Mouse (Mus musculus) kidney, adult 8-10 months (tissue): ENCODE measurements around the gene Kptn.

Experiments used
- DNase-seq, 2 experiments: peaks; one replicate each; pipeline ENCODE4 v3.0.0; 2022

Kptn gene

DNA sequence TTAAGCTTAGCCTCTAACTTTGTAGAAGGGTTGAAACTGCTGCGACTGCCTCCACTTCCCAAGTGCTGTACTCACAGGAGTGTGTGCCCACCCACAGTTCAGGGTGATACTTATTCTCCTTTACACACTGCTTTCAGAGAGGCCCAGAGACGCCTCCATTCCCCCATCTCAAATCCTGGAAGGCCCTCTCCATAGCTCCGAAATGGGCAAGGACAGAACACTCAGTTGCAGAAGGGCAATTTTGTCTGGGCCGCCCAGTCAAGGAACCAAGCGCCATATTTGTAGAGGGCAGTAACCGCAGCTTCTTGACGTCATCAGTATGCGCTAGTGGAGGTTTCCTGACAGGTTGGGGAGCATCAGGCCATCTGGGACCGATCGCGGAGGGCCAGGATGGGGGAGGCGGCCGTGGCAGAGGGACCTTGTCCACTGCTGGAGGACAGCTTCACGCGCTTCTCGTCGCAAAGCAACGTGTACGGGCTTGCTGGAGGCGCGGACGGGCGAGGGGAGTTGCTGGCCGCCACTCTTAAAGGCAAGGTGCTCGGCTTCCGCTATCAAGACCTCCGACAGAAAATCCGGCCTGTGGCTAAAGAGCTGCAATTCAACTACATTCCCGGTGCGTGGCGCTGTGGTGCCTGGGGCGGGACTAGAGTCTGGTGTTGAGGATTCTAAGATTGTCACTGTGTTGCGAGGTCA lies at the start of gene Kptn:
Kptn (plus strand) TSS at position 327 of the 693 bp plus-strand sequence.
- DNase-seq, result peak; percentile 87 to 89

DNA sequence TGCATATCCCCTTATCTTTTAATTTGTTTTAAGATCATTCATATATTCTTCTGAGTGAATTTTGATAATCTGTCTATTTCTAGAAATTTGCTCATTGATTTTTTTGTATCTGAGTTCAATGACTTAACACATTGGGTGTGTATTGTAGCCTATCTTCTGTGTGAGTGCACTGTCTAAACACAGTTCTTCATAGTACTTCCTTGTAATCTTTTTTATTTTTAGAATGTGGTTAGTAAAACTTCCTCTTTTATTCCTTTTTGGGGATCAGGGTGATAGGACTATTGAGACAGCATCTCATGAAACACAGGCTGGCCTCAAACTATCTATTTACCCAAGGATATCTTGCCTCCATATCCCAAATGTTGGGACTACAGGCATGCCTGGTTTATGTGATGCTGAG lies 48.8 kb upstream of the Kptn start:
- DNase-seq, result no peak

DNA sequence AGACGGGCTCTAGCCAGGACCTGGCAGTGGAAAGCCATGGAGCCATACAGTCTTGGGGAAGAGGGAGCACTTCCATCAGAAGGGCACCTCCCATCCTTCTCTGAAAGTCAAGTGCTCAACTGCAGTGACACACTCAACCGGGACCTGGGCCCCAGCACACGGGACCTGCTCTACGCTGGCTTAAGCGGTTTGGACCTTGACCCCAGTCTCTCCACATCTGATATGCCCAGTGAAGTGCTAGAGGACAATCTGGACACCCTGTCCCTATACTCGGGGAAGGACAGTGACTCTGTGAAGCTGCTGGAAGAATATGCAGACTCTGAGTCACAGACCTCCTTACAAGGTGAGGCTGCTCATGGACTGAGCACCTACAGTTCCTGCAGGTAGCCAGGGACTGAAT lies 47.8 kb upstream of the Kptn start:
- no peak for DNase-seq

DNA sequence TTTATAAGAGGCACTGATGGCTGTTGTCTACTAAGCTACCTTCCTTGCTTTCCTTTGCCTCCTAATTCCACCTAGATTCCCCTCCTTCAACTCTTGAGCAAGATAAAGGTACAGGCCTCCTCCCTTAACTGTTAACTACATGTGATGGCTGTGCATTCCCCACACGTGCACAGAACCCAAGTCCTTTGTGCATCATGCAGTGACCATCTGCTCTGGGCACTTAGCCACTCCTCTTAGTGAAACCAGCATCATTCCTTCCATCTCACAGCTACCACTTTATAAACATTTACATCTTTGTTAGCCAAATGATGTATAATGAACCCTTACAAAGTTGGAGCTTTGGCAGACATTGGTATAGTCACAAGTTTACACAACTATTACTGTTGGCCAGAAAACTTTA lies 39.7 kb upstream of the Kptn start:
- DNase-seq, result no peak

- no peak for DNase-seq
Measured at GRCm38 (mm10) chr7:16080581-16080980, 39.1 kb upstream of the Kptn start.

GRCm38 (mm10) chr7:16083361-16083760 lies 36.3 kb upstream of the Kptn start:
- DNase-seq, result no peak

GRCm38 (mm10) chr7:16087587-16087986 lies 32.1 kb upstream of the Kptn start:
- no peak for DNase-seq

DNA sequence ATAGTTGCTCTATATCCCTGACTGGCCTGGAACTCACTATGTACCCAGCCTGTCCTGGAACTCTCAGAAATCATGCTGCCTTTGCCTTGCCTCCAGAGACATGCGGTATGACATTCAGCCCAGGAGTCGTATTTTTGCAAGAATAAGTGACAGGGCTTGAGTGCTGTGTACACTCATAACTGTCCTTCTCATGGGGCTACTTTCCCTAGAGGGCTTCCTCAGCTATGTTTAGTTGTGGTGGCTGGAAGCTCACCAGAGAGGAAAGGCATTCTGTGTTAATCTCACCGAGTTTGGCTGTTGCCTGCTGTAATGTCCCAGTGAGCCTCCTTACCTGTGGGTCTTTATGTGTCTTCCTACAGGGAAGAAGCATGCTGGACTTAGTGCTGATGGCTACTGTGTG lies 25.1 kb upstream of the Kptn start:
- DNase-seq, result no peak

DNA sequence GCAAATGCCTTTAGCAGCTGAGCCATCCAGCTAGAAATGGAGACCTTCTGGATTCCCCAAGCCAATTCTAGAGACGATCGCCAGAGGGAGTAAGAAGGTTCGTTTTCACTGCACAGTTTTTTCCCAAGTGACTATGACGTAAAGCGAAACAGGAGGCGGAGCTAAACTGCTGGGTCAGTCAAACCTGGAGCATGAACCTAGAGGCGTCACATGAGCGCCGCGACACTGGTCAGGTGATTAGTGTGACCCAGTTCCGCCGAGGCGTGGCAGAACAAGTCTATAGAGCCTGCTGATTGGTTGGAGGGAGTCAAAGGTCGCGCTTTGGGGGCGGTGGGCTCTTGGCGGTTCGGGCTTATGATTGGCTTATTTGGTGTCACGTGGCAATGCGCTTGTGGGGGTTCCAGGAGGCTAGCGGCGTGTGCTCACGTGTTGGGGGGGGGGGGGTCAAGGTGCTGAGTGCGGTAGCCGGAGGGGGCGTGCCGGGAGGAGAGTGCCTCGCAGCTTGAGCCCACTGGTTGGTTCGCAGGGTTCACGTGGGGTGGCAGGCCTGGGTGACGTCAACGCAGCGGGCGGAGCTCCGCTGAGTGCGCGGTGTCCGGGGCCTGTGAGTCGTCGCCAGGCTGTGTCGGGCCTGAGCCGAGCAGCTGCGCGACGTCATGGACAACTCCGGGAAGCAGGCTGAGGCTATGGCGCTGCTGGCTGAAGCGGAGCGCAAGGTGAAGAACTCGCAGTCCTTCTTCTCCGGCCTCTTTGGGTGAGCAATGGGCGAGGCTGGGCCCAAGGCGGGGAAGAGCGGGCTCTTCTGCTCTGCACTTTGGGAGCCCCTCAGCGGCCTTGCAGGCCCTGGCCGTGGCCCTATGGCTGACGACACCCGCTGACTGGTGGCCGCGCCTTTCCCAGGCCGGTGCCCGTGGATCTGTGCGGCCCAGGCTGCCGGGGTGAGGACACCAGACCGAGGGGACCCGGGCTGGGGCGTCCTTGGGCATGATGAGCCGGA lies 21.4 kb upstream of the Kptn start, which contains the start of gene Napa:
Napa (plus strand) TSS at position 438 of the 997 bp plus-strand sequence.
- peak; percentile 100 for DNase-seq

GRCm38 (mm10) chr7:16099901-16100300 lies 19.8 kb upstream of the Kptn start:
- DNase-seq, result no peak

- no peak for DNase-seq
Measured at GRCm38 (mm10) chr7:16101081-16101480, 18.6 kb upstream of the Kptn start.

DNA sequence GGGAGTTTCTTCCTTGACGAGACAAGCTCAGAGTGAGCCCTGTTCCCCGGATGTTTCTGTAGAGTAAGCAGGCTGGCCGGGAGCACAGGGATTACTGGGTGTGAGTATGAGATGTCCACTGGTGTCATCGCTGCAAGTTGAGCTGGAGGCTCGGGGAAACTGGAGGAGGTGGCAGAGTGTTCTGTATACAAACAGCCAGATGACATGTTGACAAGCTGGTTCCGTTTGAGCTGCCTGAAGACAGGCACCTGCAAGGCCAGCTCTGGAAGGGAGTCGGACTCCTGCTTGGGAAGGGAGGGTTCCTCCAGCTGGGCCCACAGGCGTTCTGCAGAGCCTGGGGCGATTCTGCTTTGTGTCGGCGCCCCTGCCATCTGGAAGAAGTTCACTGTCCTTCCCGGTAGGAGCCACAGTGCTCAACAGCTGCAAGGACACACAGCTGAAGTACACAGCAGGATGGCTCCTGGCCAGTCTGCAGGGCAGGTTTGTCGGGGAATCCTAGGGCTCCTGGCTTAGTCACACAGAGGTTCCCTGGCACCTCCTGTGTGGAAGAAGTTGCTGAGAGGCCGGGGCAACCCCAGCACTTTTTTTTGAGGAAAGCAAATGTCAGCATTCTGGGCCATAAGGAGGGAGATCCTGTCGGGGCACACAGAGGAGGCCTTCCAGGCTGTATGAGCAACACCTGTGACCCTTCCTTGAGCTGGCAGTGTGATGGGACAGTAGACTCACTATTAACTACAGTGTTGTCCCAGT lies 17.8 kb upstream of the Kptn start:
- DNase-seq, result no peak

DNA sequence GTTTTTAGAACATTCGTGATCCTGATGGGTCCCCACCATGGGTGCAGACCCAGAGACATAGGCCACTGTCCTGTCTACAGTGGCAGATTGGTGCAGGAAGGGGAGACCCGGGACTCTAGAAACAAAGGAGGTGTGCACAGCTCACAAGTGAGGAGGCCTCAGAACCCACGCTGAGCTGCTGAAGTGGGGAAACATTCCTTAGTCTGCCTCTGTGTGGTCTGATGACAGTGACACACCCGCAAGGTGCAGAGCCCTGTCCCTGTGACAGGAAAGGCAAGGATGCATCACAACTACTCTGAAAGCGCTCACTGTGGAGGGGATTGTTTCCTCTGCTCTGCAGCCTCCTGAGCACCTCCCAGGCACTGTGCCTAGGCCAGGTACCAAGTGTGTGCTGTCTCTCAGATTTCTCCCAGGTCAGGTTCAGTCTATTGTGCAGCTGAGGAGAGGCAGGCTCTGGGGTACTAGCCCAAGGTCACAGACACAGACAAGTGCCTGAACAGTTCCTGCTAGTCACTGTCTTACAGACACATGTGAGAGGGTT lies 16.9 kb upstream of the Kptn start:
- DNase-seq, result no peak

DNA sequence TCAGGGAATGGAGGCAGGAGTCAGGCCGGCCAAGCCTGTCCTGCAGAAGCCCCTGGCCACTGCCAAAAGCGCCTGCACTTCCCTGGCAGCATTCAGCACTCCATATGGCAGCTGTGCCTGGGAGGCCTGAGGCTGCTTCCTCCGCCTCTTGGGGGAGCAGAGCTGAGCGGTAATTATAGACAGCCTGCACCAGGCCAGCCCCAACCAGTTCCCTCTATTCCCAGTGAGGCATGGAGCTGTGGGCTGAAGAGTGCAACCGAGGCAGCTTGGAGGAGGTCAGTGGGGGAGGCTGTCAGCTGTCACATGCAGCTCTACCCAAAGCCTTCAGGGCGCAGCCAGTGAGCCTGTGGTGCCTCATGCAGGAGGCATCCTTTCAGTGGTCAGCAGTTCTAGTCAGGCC lies 15.9 kb upstream of the Kptn start:
- DNase-seq, result no peak

- DNase-seq, result no peak
Measured at GRCm38 (mm10) chr7:16104611-16105388, 14.9 kb upstream of the Kptn start.

DNA sequence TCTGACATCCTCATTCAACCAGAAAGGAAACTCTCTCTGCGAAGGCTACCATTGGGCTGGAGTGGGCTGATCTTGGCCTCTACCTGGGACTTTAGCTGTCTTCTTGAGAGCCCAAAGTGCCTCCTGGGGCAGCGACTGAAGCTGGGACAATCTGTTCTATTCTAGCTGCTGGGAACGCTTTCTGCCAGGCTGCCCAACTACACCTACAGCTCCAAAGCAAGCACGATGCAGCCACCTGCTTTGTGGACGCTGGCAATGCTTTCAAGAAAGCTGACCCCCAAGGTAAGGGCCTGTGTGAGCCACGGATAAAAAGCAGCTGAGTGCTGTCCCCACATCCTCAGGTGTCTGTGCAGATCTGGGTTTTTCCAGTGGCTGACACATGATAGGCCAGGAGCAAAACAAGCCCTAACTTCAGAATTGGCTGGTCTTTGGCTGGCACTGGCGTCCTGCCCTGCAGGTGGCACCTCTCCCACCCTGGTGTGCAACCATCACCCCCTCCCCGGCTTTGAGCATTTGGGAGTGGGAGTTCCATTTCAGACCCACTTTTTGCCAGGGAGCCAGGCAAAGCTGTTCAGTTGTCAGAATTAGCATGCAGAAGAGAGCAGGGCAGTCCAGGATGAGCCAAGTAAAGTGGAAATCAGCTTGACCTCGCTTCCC lies 10.7 kb upstream of the Kptn start:
- DNase-seq, result no peak

DNA sequence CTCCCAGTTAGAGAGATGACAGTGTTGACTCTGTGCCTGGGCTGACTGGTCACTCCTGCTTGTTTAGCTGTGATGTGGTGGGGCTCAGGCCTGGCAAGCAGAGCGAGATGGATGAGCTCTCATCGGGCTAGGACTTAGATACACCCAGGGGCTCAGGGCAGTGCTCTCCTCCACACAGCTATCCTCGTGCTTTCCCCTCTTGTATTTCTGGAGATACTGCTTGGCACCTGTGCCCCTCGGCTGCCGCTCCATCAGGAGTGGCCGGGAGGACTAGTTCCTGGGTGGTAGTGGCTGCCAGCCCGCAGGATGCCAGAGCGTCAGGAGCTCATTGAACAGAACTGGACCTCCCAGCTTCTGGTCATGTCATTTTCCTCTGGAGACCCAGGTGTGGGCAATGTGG lies 9.5 kb upstream of the Kptn start:
- DNase-seq, result no peak

- DNase-seq, result no peak
Measured at GRCm38 (mm10) chr7:16111284-16112090, 8.2 kb upstream of the Kptn start.

- DNase-seq, result no peak
Measured at GRCm38 (mm10) chr7:16116418-16116817, 3.3 kb upstream of the Kptn start.

DNA sequence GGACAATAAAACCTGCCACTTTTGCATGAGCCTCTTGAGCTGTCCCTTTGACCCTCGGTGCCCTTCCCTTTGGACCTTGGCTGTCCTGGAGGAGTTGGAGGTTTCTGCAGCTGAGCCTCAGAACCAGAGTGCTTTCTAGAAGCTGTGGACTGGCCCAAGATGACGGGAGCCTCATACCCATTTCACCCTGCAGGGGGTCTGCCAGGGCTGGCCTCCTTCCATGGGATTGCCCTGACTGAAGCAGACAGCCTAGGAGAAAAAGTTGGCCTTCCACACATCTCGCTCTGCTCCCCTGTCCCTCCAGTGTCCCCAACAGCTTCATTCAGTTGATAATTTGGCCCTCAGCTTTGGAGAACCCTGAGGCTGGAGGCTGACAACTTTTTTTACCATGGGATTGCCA lies 2.6 kb upstream of the Kptn start:
- no peak for DNase-seq

GRCm38 (mm10) chr7:16120262-16120600 lies 536 bp downstream of the Kptn start:
- DNase-seq, result no peak
